Mouse (Mus musculus) CD8-positive naive resting alpha-beta T cell, adult 2 months (primary cell): Measurements from ENCODE around the gene Clec4d.
"Not testable (repeated sequence)": the region's sequence is repeated elsewhere in the genome, so short reads cannot be mapped to it uniquely, and the experiment has no call there.

Source experiments
- DNase-seq, 2 experiments: peaks; one replicate each; pipeline ENCODE4 v3.0.0; 2022; ENCODE audit warnings: low read depth in 2 of 2, low spot score in 2 of 2

Gene Clec4d

GRCm38 (mm10) chr6:123261555-123262161 is at the start of gene Clec4d:
Gene Clec4d (plus strand): TSS chr6:123262111.
- no peak for DNase-seq

- DNase-seq = no peak
These were observed 34.3 kb upstream of the Clec4d start for GRCm38 (mm10) chr6:123227519-123228166.

DNA sequence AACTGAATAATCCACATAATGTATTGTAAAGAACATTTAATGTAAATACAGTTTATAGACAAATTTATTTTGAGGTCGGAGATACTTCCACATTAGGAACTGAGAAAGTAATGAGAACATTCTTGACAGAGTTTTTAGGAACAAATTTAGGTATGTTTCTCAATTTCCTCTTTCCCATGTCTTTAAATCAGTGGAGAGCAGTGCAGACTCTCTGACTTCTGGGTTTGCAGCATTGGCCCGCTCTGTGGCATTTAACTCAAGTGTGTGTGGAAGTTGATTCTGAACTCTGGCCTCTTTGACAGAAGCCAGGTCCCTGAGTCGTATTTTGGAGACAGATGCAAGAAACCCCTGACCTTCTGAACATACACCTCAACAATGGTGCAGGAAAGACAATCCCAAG is 32.3 kb upstream of the Clec4d start, which contains the start of gene Clec4n:
Gene Clec4n (plus strand): TSS at position 200 of the 400 bp plus-strand sequence.
- DNase-seq = no peak

DNA sequence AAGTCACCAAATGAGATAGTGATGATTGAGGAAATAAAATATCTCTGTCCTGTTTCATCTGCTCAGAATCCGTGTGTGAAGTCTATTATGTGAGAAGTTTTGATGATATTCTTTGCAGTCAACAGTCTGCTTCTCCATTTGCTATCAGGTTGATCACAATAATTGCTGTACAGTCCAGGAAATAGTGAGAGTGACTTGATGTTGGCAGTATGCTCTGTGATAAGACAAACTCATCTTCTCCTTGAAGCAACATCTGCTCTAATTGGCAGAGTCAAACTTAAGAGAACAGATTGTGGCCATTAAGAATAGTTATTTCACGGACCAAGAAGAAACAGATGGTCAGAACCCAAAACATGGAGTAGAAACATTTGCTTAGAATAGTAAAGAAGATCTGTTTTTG is 30.8 kb upstream of the Clec4d start:
- no peak for DNase-seq

DNA sequence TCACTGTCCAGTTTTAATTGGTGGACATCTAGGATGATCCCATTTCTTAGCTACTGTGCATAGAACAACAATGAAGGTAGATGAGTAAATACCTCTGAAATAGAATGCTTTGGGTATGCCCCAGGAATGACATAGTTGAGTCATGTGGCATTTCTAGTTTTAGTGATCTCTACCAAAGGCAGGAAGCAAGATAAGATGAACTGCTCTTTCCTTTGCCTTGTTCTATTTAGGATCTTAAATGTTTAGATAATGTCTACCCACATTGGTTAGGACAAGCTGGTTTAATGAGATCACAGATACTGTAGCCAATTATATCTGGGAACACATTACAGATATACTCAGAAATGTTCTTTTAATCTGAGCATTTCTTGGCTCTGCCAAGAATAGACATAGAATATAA is 24.3 kb upstream of the Clec4d start:
- DNase-seq = no peak

GRCm38 (mm10) chr6:123244201-123244600 is 17.7 kb upstream of the Clec4d start:
- no peak for DNase-seq

- DNase-seq = not testable (repeated sequence)
These were observed 13.0 kb upstream of the Clec4d start for GRCm38 (mm10) chr6:123248862-123249261.

DNA sequence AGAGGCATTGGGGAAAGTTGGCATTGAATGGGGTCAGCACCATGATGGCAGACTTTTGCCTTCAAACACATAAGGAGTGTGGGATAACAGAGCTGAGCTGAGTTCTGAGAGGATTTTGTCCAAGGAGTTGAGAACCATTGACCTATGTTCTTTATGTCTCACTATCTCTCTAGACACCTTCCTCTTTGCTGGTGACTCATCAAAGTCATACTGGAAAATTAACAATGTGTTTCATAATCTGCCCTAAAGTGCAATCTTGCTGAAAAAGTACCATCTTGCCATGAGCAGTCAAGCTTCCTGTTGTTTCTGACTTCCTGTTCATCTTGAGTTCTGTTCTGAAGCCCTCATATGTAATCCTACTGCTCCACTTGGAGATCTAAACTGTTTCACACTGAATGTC is 9.2 kb upstream of the Clec4d start:
- no peak for DNase-seq

DNA sequence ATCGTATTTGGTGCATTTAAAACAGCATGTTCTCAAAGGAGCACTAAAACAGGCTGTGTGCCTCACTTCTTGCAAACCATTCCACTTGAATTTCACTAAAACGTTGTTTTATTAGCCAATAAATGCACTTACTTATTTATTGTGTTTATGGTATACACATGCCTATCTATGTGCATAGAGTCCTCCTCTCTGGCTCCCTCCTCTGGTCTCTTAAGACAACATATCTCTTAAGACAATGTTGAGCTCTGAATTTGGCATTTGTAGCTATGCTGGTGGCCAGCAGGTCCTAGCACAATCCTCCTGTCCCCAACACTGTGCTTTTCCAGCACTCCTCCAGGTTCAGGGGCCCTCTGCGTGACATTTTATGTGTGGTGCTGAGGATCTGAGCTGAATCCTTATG is 3.0 kb upstream of the Clec4d start:
- DNase-seq = no peak

- DNase-seq = no peak
These were observed 1.9 kb upstream of the Clec4d start for GRCm38 (mm10) chr6:123259889-123260603.

DNA sequence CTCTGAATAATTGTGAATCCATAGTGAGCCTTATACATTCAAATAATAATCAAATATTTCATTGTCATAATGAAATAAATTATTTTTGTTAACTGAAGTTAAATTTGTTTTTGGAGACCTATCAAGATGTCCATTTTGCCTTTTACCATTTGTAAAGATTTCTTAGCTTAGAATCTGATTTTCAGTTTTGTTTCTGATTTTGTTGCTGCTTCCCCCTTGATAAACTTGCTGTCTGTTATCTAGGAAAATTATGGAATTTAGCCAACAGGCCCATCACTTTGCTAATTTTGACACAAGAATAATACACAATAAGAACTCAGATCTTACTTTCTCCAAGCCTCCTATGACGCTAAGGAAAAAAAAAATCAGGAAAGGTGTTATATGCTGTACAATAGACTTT is 1.0 kb upstream of the Clec4d start:
- DNase-seq = no peak

DNA sequence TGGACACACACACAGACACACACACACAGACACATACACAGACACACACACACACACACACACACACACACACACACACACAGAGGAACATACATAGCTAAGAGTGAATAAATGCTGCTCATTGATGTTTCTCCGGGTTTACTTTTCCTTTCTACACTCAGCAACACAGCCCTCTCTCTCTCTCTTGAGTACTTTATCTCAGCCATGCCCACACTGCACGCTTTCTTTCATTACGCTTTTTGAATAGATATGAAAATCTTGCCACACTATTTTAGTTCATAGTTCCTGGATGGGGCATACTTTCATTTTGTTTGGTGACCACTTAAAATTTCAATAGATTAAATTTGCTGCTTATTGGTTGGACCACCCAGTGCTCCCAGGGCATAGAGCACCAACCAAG is 2.3 kb downstream of the Clec4d start:
- DNase-seq = no peak

GRCm38 (mm10) chr6:123265809-123266208 is 3.9 kb downstream of the Clec4d start:
- no peak for DNase-seq

GRCm38 (mm10) chr6:123266945-123267344 is 5.0 kb downstream of the Clec4d start:
- DNase-seq = no peak

- DNase-seq = no peak
These were observed 17.5 kb downstream of the Clec4d start for GRCm38 (mm10) chr6:123279443-123279842.

GRCm38 (mm10) chr6:123286311-123286710 is 24.4 kb downstream of the Clec4d start:
- no peak for DNase-seq

GRCm38 (mm10) chr6:123288931-123289330 is 27.0 kb downstream of the Clec4d start:
- DNase-seq = no peak

DNA sequence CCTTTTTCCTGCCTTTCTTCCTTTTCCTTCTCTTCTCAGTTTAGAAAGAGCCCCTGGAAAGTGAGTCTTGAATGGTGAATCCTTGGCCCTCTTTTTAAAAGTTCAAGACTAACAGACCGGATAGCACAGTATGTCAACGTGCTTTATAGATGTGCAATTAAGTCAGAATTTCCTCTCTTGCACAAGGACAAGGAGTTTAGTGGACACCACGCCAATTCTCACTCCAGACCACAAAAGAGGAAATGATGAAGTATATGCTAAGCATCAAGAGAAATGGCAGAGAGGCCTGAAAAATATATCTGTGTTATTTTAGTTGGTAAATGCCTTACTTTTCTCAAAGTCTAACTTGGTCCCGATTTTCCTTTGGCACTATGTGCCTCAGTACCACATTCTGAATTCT is 27.8 kb downstream of the Clec4d start, which contains the start of gene Clec4e:
Gene Clec4e (minus strand): TSS at position 118 of the 400 bp plus-strand sequence.
- DNase-seq = no peak

- no peak for DNase-seq
These were observed 31.0 kb downstream of the Clec4d start for GRCm38 (mm10) chr6:123292751-123293400.

DNA sequence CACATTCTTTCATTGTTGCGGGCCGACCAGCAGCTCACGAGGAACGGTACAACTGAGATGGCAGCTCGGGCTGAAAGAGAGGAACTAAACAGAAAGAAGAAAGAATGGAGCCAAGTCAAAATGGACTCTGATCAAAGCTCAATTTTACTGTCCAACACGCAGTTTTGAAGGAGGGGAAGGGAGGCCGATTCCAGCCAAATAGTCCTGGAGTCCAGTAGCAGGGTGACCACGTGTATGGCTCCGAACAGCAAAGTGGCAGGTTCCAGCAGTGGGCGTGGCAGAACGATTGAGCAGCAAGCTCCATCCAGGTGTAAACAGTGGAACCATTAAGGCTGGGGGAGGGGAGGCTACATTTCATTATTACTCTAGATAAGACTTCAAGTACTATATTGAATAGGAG is 31.6 kb downstream of the Clec4d start:
- not testable (repeated sequence) for DNase-seq

- no peak for DNase-seq
These were observed 34.8 kb downstream of the Clec4d start for GRCm38 (mm10) chr6:123296687-123297086.

DNA sequence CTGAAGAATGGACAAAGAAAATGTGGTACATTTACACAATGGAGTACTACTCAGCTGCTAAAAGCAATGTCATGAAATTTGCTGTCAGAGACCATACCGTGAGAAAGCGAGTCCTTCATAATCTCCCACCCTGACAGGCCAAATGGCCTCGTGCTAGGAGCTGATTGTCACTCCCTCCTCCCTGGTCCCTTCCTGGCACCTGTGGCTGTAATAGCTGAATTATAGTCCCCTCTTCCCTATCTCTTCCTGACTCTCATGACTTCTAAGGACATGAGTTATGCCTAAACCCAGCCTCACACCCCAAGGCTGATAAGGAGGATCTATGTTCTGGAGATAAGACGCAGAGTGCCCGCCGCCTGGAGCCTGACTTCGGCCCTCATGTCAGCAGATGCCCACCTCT is 44.4 kb downstream of the Clec4d start:
- DNase-seq = not testable (repeated sequence)
